Mouse (Mus musculus) liver, embryonic 11.5 days (tissue): ENCODE results near the gene Clip3. TPM values are rescaled to one million over a fixed set of nuclear protein-coding genes. Genes with fewer than 3 reads are reported as not detected.

Experiments
- ATAC-seq: fragments of 200-750 bp; cut with Nextera tagmentation; replicated peaks from 2 replicates; pipeline ENCODE4 v1.8.0; 2017; ENCODE audit warnings: moderate number of reproducible peaks, mild to moderate bottlenecking, moderate TSS enrichment, moderate library complexity; ENCODE audit not compliant: low FRiP score
- DNase-seq: peaks from one replicate; pipeline ENCODE4 v3.0.0-alpha.2; 2017; ENCODE audit warnings: low spot score
- H3K27ac ChIP-seq: fragments of 300-500 bp; sonication (generic); 2 replicates; pipeline ENCODE4 v1.5.1; 2014; ENCODE audit warnings: mild to moderate bottlenecking, low read depth, low read length, control low read depth
- H3K27me3 ChIP-seq: fragments of 300-500 bp; sonication (generic); replicated peaks from 2 replicates; pipeline ENCODE4 v1.6.1; 2014; ENCODE audit warnings: low read length, mixed read lengths; ENCODE audit not compliant: control insufficient read depth, insufficient read depth
- H3K36me3 ChIP-seq: fragments of 300-500 bp; sonication (generic); 2 replicates; pipeline ENCODE4 v1.6.1; 2014; ENCODE audit warnings: mild to moderate bottlenecking, low read length, moderate library complexity, mixed read lengths; ENCODE audit not compliant: control insufficient read depth, insufficient read depth
- H3K4me1 ChIP-seq: fragments of 300-500 bp; sonication (generic); replicated peaks from 2 replicates; pipeline ENCODE4 v1.6.1; 2014; ENCODE audit warnings: low read length, mixed read lengths; ENCODE audit not compliant: control insufficient read depth, insufficient read depth
- H3K4me2 ChIP-seq: fragments of 300-500 bp; sonication (generic); 2 replicates; pipeline ENCODE4 v1.6.1; 2014; ENCODE audit warnings: mild to moderate bottlenecking, control low read depth, moderate library complexity
- H3K4me3 ChIP-seq: fragments of 300-500 bp; sonication (generic); 2 replicates; pipeline ENCODE4 v1.5.1; 2014; ENCODE audit warnings: low read depth, low read length, control low read depth
- H3K9ac ChIP-seq: fragments of 300-500 bp; sonication (generic); 2 replicates; pipeline ENCODE4 v1.6.1; 2014; ENCODE audit warnings: low read depth, low read length, control low read depth
- H3K9me3 ChIP-seq: fragments of 300-500 bp; sonication (generic); 2 replicates; pipeline ENCODE4 v1.6.1; 2016; ENCODE audit warnings: low read length, inconsistent platforms, mixed read lengths; ENCODE audit not compliant: control insufficient read depth
- WGBS: fragments of 180-500 bp; shearing (Covaris S2); extraction: QIAGEN DNeasy Blood & Tissue Kit; methylation state at CpG from one replicate; pipeline ENCODE4 v1.1.7; 2014; 5-methylcytosine and 5-hydroxymethylcytosine counted together
- polyA plus RNA-seq: library from polyadenylated mRNA; unstranded; fragments of >200 nt; fragmentation: Nextera tagmentation; extraction: Ambion mirVana; gene quantifications from 2 replicates; pipeline ENCODE4 v1.2.1, GENCODE M21; 2014

Gene Clip3
- polyA plus RNA-seq, 1 experiment from 2014 or later: 16.3 TPM

- H3K4me2 ChIP-seq: no peak overlapping the region
- ATAC-seq (no peak), DNase-seq (no peak)
- no peak overlapping the region for H3K4me3 ChIP-seq
- H3K9ac ChIP-seq: no peak overlapping the region
- no peak overlapping the region for H3K27ac ChIP-seq
- WGBS: 87% methylated on average over 16 of the region's 16 CpGs
- H3K9me3 ChIP-seq: no peaks in the 10 kb centered on the region
- H3K27me3 ChIP-seq: no peaks in the 10 kb centered on the region
- H3K4me1 ChIP-seq: peaks cover 11% of the 10 kb centered on the region
- H3K36me3 ChIP-seq: peaks cover 6% of the 10 kb centered on the region; the same call in 1 of the 2 replicates
Observed at GRCm38 (mm10) chr7:30306083-30306779, 14.7 kb downstream of the Clip3 start.

- peak within 1 kb of the TSS; percentile 26; the same call in 1 of the 2 replicates for H3K27ac ChIP-seq
- peak within 1 kb of the TSS; percentile 65 for H3K9ac ChIP-seq
- DNase-seq (peak; percentile 84), ATAC-seq (peak; percentile 100)
- no peaks in the 10 kb centered on the region for H3K27me3 ChIP-seq
- H3K9me3 ChIP-seq: no peaks in the 10 kb centered on the region
- H3K36me3 ChIP-seq: peaks cover 6% of the 10 kb centered on the region; the same call in 1 of the 2 replicates
- H3K4me3 ChIP-seq: peak within 1 kb of the TSS; percentile 63
- H3K4me2 ChIP-seq: peak within 1 kb of the TSS; percentile 95
- H3K4me1 ChIP-seq: peaks cover 11% of the 10 kb centered on the region
- 5% methylated on average over 27 of the region's 27 CpGs for WGBS
Observed at GRCm38 (mm10) chr7:30308076-30309005, 16.8 kb downstream of the Clip3 start, which contains the start of gene Alkbh6. Alkbh6 (plus strand) TSS chr7:30308717.

GRCm38 (mm10) chr7:30309395-30310129, 18.0 kb downstream of the Clip3 start:
- peak overlapping the region; percentile 65 for H3K9ac ChIP-seq
- H3K27me3 ChIP-seq: no peaks in the 10 kb centered on the region
- peaks cover 3% of the 10 kb centered on the region; the same call in 1 of the 2 replicates for H3K36me3 ChIP-seq
- no peak for DNase-seq
- H3K4me3 ChIP-seq: peak overlapping the region; percentile 63
- no peak overlapping the region for H3K27ac ChIP-seq
- 58% methylated on average over 15 of the region's 15 CpGs for WGBS
- H3K4me2 ChIP-seq: peak overlapping the region; percentile 95
- H3K4me1 ChIP-seq: peaks cover 18% of the 10 kb centered on the region
- ATAC-seq: no peak
- no peaks in the 10 kb centered on the region for H3K9me3 ChIP-seq

- WGBS: 84% methylated on average over 12 of the region's 12 CpGs
Observed at GRCm38 (mm10) chr7:30310136-30310535, 18.6 kb downstream of the Clip3 start.

GRCm38 (mm10) chr7:30313666-30314320, 22.3 kb downstream of the Clip3 start:
- ATAC-seq (no peak), DNase-seq (no peak)
- Histone ChIP-seq H3K4me3 (peak overlapping the region; percentile 1; the same call in 1 of the 2 replicates), H3K4me2 (peak overlapping the region; percentile 60), H3K9ac (no peak overlapping the region), H3K36me3 (peaks cover 3% of the 10 kb centered on the region; the same call in 1 of the 2 replicates), H3K27me3 (no peaks in the 10 kb centered on the region), H3K4me1 (peaks cover 22% of the 10 kb centered on the region), H3K9me3 (no peaks in the 10 kb centered on the region), H3K27ac (no peak overlapping the region)
- 63% methylated on average over 27 of the region's 27 CpGs for WGBS

More at GRCm38 (mm10) chr7:30310136-30310535, 18.6 kb downstream of the Clip3 start:
- ATAC-seq: no peak
- Histone ChIP-seq H3K9me3 (no peaks in the 10 kb centered on the region), H3K4me1 (peaks cover 23% of the 10 kb centered on the region), H3K27ac (no peak overlapping the region), H3K4me2 (no peak overlapping the region), H3K9ac (no peak overlapping the region), H3K4me3 (no peak overlapping the region), H3K36me3 (peaks cover 3% of the 10 kb centered on the region; the same call in 1 of the 2 replicates), H3K27me3 (no peaks in the 10 kb centered on the region)
- no peak for DNase-seq

- H3K4me3 ChIP-seq: peak within 1 kb of the TSS; percentile 34
- no peaks in the 10 kb centered on the region for H3K9me3 ChIP-seq
- ATAC-seq: no peak; the same call in 1 of the 2 replicates
- peak within 1 kb of the TSS; percentile 60 for H3K4me2 ChIP-seq
- peaks cover 3% of the 10 kb centered on the region; the same call in 1 of the 2 replicates for H3K36me3 ChIP-seq
- peak within 1 kb of the TSS; percentile 21; the same call in 1 of the 2 replicates for H3K9ac ChIP-seq
- WGBS: 4% methylated on average over 9 of the region's 9 CpGs
- H3K27me3 ChIP-seq: no peaks in the 10 kb centered on the region
- H3K4me1 ChIP-seq: peaks cover 14% of the 10 kb centered on the region
- DNase-seq: peak; percentile 47
- H3K27ac ChIP-seq: no peak within 1 kb of the TSS
Observed at GRCm38 (mm10) chr7:30314721-30315155, 23.2 kb downstream of the Clip3 start, which contains the start of gene Syne4. Syne4 (plus strand) TSS chr7:30314807.

- peaks cover 16% of the 10 kb centered on the region for H3K4me1 ChIP-seq
- no peak overlapping the region for H3K9ac ChIP-seq
- H3K4me3 ChIP-seq: peak overlapping the region; percentile 34; the same call in 1 of the 2 replicates
- 70% methylated on average over 13 of the region's 13 CpGs for WGBS
- peak overlapping the region; percentile 60 for H3K4me2 ChIP-seq
- H3K27ac ChIP-seq: no peak overlapping the region
- H3K36me3 ChIP-seq: peaks cover 2% of the 10 kb centered on the region; the same call in 1 of the 2 replicates
- no peaks in the 10 kb centered on the region for H3K27me3 ChIP-seq
- ATAC-seq: no peak
- DNase-seq: no peak
- H3K9me3 ChIP-seq: no peaks in the 10 kb centered on the region
Observed at GRCm38 (mm10) chr7:30315559-30316529, 24.3 kb downstream of the Clip3 start.
